Mouse (Mus musculus): Measurements from ENCODE around the gene Gpatch2. TPM values are rescaled to one million over a fixed set of nuclear protein-coding genes. Genes with fewer than 3 reads are reported as not detected.

The Gpatch2 gene
- total RNA-seq, 2 experiments from 2014 or later = 19.6 to 24.3 TPM

- Histone ChIP-seq H3K27ac (no peak overlapping the region), H3K4me3 (no peak overlapping the region)
- no peak for TF ChIP-seq CTCF (conservative IDR thresholded peaks at IDR 0.05)
- no peak for DNase-seq (ENCODE audit: low spot score in 2 of 2)
Observed at GRCm38 (mm10) chr1:187294522-187294921, 79.2 kb downstream of the Gpatch2 start.

GRCm38 (mm10) chr1:187295038-187295559 lies 79.8 kb downstream of the Gpatch2 start:
- no peak for TF ChIP-seq CTCF (conservative IDR thresholded peaks at IDR 0.05)

GRCm38 (mm10) chr1:187295711-187296110 lies 80.4 kb downstream of the Gpatch2 start:
- Histone ChIP-seq H3K27ac (no peak overlapping the region), H3K4me3 (no peak overlapping the region)
- DNase-seq (ENCODE audit: low spot score in 2 of 2) = no peak
- TF ChIP-seq CTCF (conservative IDR thresholded peaks at IDR 0.05) = no peak

More at GRCm38 (mm10) chr1:187295038-187295559, 79.8 kb downstream of the Gpatch2 start:
- Histone ChIP-seq H3K27ac (no peak overlapping the region), H3K4me3 (no peak overlapping the region)
- DNase-seq (ENCODE audit: low spot score in 2 of 2) = no peak

- Histone ChIP-seq H3K27ac (no peak overlapping the region), H3K4me3 (no peak overlapping the region)
- no peak for DNase-seq (ENCODE audit: low spot score in 2 of 2)
- peak; percentile 24; the same call in 1 of the 2 replicates for TF ChIP-seq CTCF (conservative IDR thresholded peaks at IDR 0.05)
Observed at GRCm38 (mm10) chr1:187299236-187299635, 83.9 kb downstream of the Gpatch2 start.

GRCm38 (mm10) chr1:187300626-187301025 lies 85.3 kb downstream of the Gpatch2 start:
- no peak for TF ChIP-seq CTCF (conservative IDR thresholded peaks at IDR 0.05)
- peak overlapping the region; percentile 63 for H3K27ac ChIP-seq
- DNase-seq (ENCODE audit: low spot score in 2 of 2) = peak; percentile 22 to 31

GRCm38 (mm10) chr1:187303221-187303620 lies 87.9 kb downstream of the Gpatch2 start:
- Histone ChIP-seq H3K4me3 (no peak overlapping the region), H3K27ac (no peak overlapping the region)
- TF ChIP-seq CTCF (conservative IDR thresholded peaks at IDR 0.05) = no peak
- DNase-seq (ENCODE audit: low spot score in 2 of 2) = no peak

More at GRCm38 (mm10) chr1:187300626-187301025, 85.3 kb downstream of the Gpatch2 start:
- no peak overlapping the region for H3K4me3 ChIP-seq

GRCm38 (mm10) chr1:187307335-187307734 lies 92.0 kb downstream of the Gpatch2 start:
- TF ChIP-seq CTCF (conservative IDR thresholded peaks at IDR 0.05) = no peak
- no peak for DNase-seq (ENCODE audit: low spot score in 2 of 2)

GRCm38 (mm10) chr1:187308523-187308922 lies 93.2 kb downstream of the Gpatch2 start:
- Histone ChIP-seq H3K4me3 (no peak overlapping the region), H3K27ac (no peak overlapping the region)
- DNase-seq (ENCODE audit: low spot score in 2 of 2) = no peak
- TF ChIP-seq CTCF (conservative IDR thresholded peaks at IDR 0.05) = no peak

More at GRCm38 (mm10) chr1:187307335-187307734, 92.0 kb downstream of the Gpatch2 start:
- Histone ChIP-seq H3K4me3 (no peak overlapping the region), H3K27ac (no peak overlapping the region)

- DNase-seq (ENCODE audit: low spot score in 2 of 2) = no peak
- no peak for TF ChIP-seq CTCF (conservative IDR thresholded peaks at IDR 0.05)
- H3K27ac ChIP-seq = no peak overlapping the region
- H3K4me3 ChIP-seq = no peak overlapping the region
Observed at GRCm38 (mm10) chr1:187311122-187311521, 95.8 kb downstream of the Gpatch2 start.

GRCm38 (mm10) chr1:187313323-187313722 lies 98.0 kb downstream of the Gpatch2 start:
- DNase-seq (ENCODE audit: low spot score in 2 of 2) = no peak
- Histone ChIP-seq H3K27ac (no peak overlapping the region), H3K4me3 (no peak overlapping the region)
- TF ChIP-seq CTCF (conservative IDR thresholded peaks at IDR 0.05) = no peak

GRCm38 (mm10) chr1:187313763-187314162 lies 98.5 kb downstream of the Gpatch2 start:
- no peak overlapping the region for H3K27ac ChIP-seq
- no peak for DNase-seq (ENCODE audit: low spot score in 2 of 2)
- H3K4me3 ChIP-seq = no peak overlapping the region
- no peak for TF ChIP-seq CTCF (conservative IDR thresholded peaks at IDR 0.05)

- no peak for TF ChIP-seq CTCF (conservative IDR thresholded peaks at IDR 0.05)
- Histone ChIP-seq H3K4me3 (no peak overlapping the region), H3K27ac (no peak overlapping the region)
- no peak for DNase-seq (ENCODE audit: low spot score in 2 of 2)
Observed at GRCm38 (mm10) chr1:187314516-187314915, 99.2 kb downstream of the Gpatch2 start.

GRCm38 (mm10) chr1:187315821-187316220 lies 100.5 kb downstream of the Gpatch2 start:
- Histone ChIP-seq H3K27ac (no peak overlapping the region), H3K4me3 (no peak overlapping the region)
- DNase-seq (ENCODE audit: low spot score in 2 of 2) = no peak
- TF ChIP-seq CTCF (conservative IDR thresholded peaks at IDR 0.05) = no peak

GRCm38 (mm10) chr1:187316555-187316954 lies 101.2 kb downstream of the Gpatch2 start:
- Histone ChIP-seq H3K27ac (no peak overlapping the region), H3K4me3 (no peak overlapping the region)
- no peak for TF ChIP-seq CTCF (conservative IDR thresholded peaks at IDR 0.05)
- DNase-seq (ENCODE audit: low spot score in 2 of 2) = no peak
